ENCODE assay signal across 22 mouse cellular contexts in genomic region chrX:71575550-71575949, GRCm38 (mm10). TPM values are rescaled to one million over a fixed set of nuclear protein-coding genes. Genes with fewer than 3 reads are reported as not detected.
DNase-seq lines count a peak whose midpoint lies in the region; ATAC-seq and TF ChIP-seq lines count a peak whose summit lies in the region.
"Had no signal": no experiment of that assay in that cellular context is flagged by ENCODE, and none has a peak within 500 bp of the region (broad histone marks: within the 10 kb centered on the region; RNA-seq: fewer than 3 reads in every experiment).

No protein-coding gene starts in this region.

- 36% methylated on average over 2 of the region's 2 CpGs for WGBS in kidney, adult 2 months
- 38% methylated on average over 2 of the region's 2 CpGs for WGBS in lung, embryonic 14.5 days
- WGBS in lung, adult 2 months, result 46% methylated on average over 2 of the region's 2 CpGs
- 56% methylated on average over 2 of the region's 2 CpGs for WGBS in hindbrain, embryonic 12.5 days

- no peak for ATAC-seq in lung, embryonic 14.5 days (ENCODE audit: insufficient read depth)
- ATAC-seq in hindbrain, embryonic 12.5 days (ENCODE audit: low FRiP score), result no peak
- ATAC-seq: CD4-positive, CD25-positive, alpha-beta regulatory T cell, adult 4 months; forebrain, embryonic 15.5 days had no signal

- peaks cover 8% of the 10 kb centered on the region; the same call in 1 of the 2 replicates for H3K4me1 ChIP-seq in kidney, adult 2 months (ENCODE audit: control insufficient read depth, insufficient read depth, low read length)
- no peaks in the 10 kb centered on the region for H3K4me1 ChIP-seq in lung, embryonic 14.5 days (ENCODE audit: insufficient read depth)
- H3K4me1 ChIP-seq in lung, adult 2 months (ENCODE audit: control insufficient read depth, insufficient read depth, low read length), result no peaks in the 10 kb centered on the region
- H3K4me1 ChIP-seq in MEL (ENCODE audit: control insufficient read depth in 1 of 2, insufficient read depth in 2 of 2, low read length in 2 of 2), result peaks cover 0 to 24% of the 10 kb centered on the region in 2 experiments; a peak in 3 of 4 replicates
- H3K4me1 ChIP-seq in hindbrain, embryonic 12.5 days, result no peaks in the 10 kb centered on the region
- H3K4me1 ChIP-seq: embryonic facial prominence, embryonic 12.5 days; forebrain, embryonic 15.5 days; heart, embryonic 10.5 days had no signal

- H3K9ac ChIP-seq in lung, embryonic 14.5 days, result no peak overlapping the region
- no peak overlapping the region for H3K9ac ChIP-seq in MEL (ENCODE audit: control insufficient read depth, low read depth, low read length, poor library complexity, severe bottlenecking)
- no peak overlapping the region for H3K9ac ChIP-seq in hindbrain, embryonic 12.5 days
- H3K9ac ChIP-seq: embryonic facial prominence, embryonic 12.5 days; forebrain, embryonic 15.5 days had no signal

- no peaks in the 10 kb centered on the region for H3K79me2 ChIP-seq in MEL (ENCODE audit: control insufficient read depth, insufficient read depth, low read length, poor library complexity)

- H3K4me3 ChIP-seq in kidney, adult 2 months (ENCODE audit: insufficient read depth, low read depth, low read length), result no peak overlapping the region
- no peak overlapping the region for H3K4me3 ChIP-seq in lung, embryonic 14.5 days (ENCODE audit: low read depth, low read length)
- no peak overlapping the region for H3K4me3 ChIP-seq in lung, adult 2 months (replicated peaks; ENCODE audit: extremely low read depth, low read depth, low read length)
- no peak overlapping the region for H3K4me3 ChIP-seq in MEL (ENCODE audit: control insufficient read depth in 1 of 2, insufficient read depth in 1 of 2, low read depth in 2 of 2, low read length in 2 of 2)
- H3K4me3 ChIP-seq in hindbrain, embryonic 12.5 days, result no peak overlapping the region
- H3K4me3 ChIP-seq: embryonic facial prominence, embryonic 12.5 days; forebrain, embryonic 15.5 days; heart, embryonic 10.5 days had no signal

- TF ChIP-seq RAD21 in MEL (IDR thresholded peaks at IDR 0.05; ENCODE audit: low read depth, low read length), result no peak

- no peaks in the 10 kb centered on the region for H3K9me3 ChIP-seq in lung, embryonic 14.5 days (ENCODE audit: low read depth, low read length)
- H3K9me3 ChIP-seq in MEL (replicated peaks; ENCODE audit: insufficient read depth, low read length), result no peaks in the 10 kb centered on the region
- no peaks in the 10 kb centered on the region for H3K9me3 ChIP-seq in hindbrain, embryonic 12.5 days (replicated peaks)
- H3K9me3 ChIP-seq: embryonic facial prominence, embryonic 12.5 days; forebrain, embryonic 15.5 days; G1E; heart, embryonic 10.5 days had no signal

- TF ChIP-seq POLR2A in kidney, adult 2 months (IDR thresholded peaks at IDR 0.05; ENCODE audit: low read depth, low read length), result no peak
- TF ChIP-seq POLR2A in lung, adult 2 months (IDR thresholded peaks at IDR 0.05; ENCODE audit: borderline replicate concordance, extremely low read depth, low read depth, low read length), result no peak
- no peak for TF ChIP-seq POLR2A in MEL (IDR thresholded peaks at IDR 0.05; ENCODE audit: control insufficient read depth in 1 of 2, insufficient read depth in 1 of 2, low read depth in 1 of 2, low read length in 2 of 2, poor library complexity in 1 of 2)

- DNase-seq in kidney, adult 2 months, result peak; percentile 2
- no peak for DNase-seq in kidney, postnatal 36 days
- DNase-seq in lung, embryonic 14.5 days, result peak; percentile 1
- DNase-seq in lung, adult 2 months, result no peak
- peak; percentile 54 for DNase-seq in MEL (ENCODE audit: low read depth, low spot score)
- DNase-seq in lung, postnatal 36 days, result peak; percentile 5
- no peak for DNase-seq in adrenal gland, adult 18-20 months (ENCODE audit: low spot score in 2 of 2)
- DNase-seq: adrenal gland, postnatal 14 days; B cell, adult 2 months; cerebellum, adult 11-12 months; cerebellum, adult 9-10 months; cerebellum, postnatal 25 days; gastrocnemius, postnatal 36 days; heart, adult 18-20 months; heart, postnatal 10 days; heart, postnatal 4 days had no signal

- no peak for TF ChIP-seq CTCF in kidney, adult 2 months (conservative IDR thresholded peaks at IDR 0.05; ENCODE audit: insufficient read depth, insufficient read length, low read depth, low read length)
- TF ChIP-seq CTCF in lung, embryonic 14.5 days (IDR thresholded peaks at IDR 0.05; ENCODE audit: low read depth), result no peak
- TF ChIP-seq CTCF in lung, adult 2 months (IDR thresholded peaks at IDR 0.05; ENCODE audit: insufficient read depth, low read length), result no peak
- TF ChIP-seq CTCF in MEL (IDR thresholded peaks at IDR 0.05 in 2 of 3, conservative IDR thresholded peaks at IDR 0.05 in 1 of 3; ENCODE audit: control insufficient read depth in 1 of 3, insufficient read depth in 1 of 3, low read depth in 2 of 3, low read length in 3 of 3, poor library complexity in 1 of 3, severe bottlenecking in 1 of 3), result no peak

- no peak for TF ChIP-seq EP300 in MEL (IDR thresholded peaks at IDR 0.05; ENCODE audit: low read depth in 1 of 2, low read length in 2 of 2)

- H3K27me3 ChIP-seq in kidney, adult 2 months (replicated peaks; ENCODE audit: control insufficient read depth, insufficient read depth, low read length), result no peaks in the 10 kb centered on the region
- no peaks in the 10 kb centered on the region for H3K27me3 ChIP-seq in lung, embryonic 14.5 days (ENCODE audit: insufficient read depth, low read length)
- no peaks in the 10 kb centered on the region for H3K27me3 ChIP-seq in MEL (ENCODE audit: control insufficient read depth in 1 of 2, insufficient read depth in 2 of 2, low read length in 2 of 2)
- H3K27me3 ChIP-seq in hindbrain, embryonic 12.5 days, result no peaks in the 10 kb centered on the region
- H3K27me3 ChIP-seq: embryonic facial prominence, embryonic 12.5 days; forebrain, embryonic 15.5 days had no signal

- no peak overlapping the region for H3K4me2 ChIP-seq in lung, embryonic 14.5 days
- no peak overlapping the region for H3K4me2 ChIP-seq in hindbrain, embryonic 12.5 days (replicated peaks)
- H3K4me2 ChIP-seq: embryonic facial prominence, embryonic 12.5 days; forebrain, embryonic 15.5 days had no signal

- no peaks in the 10 kb centered on the region for H3K36me3 ChIP-seq in kidney, adult 2 months (ENCODE audit: control insufficient read depth, insufficient read depth, low read length)
- no peaks in the 10 kb centered on the region for H3K36me3 ChIP-seq in lung, embryonic 14.5 days (ENCODE audit: insufficient read depth)
- peaks cover 0 to 12% of the 10 kb centered on the region in 2 experiments; a peak in 2 of 4 replicates for H3K36me3 ChIP-seq in MEL (ENCODE audit: control insufficient read depth in 1 of 2, insufficient read depth in 2 of 2, low read length in 2 of 2)
- H3K36me3 ChIP-seq in hindbrain, embryonic 12.5 days, result no peaks in the 10 kb centered on the region
- H3K36me3 ChIP-seq: embryonic facial prominence, embryonic 12.5 days; forebrain, embryonic 15.5 days; G1E; heart, embryonic 10.5 days had no signal

- H3K27ac ChIP-seq in kidney, adult 2 months (ENCODE audit: insufficient read depth, low read depth, low read length), result no peak overlapping the region
- H3K27ac ChIP-seq in lung, embryonic 14.5 days (ENCODE audit: low read depth), result no peak overlapping the region
- peak overlapping the region; percentile 16 for H3K27ac ChIP-seq in MEL (ENCODE audit: control insufficient read depth, low read depth, low read length)
- H3K27ac ChIP-seq in hindbrain, embryonic 12.5 days, result no peak overlapping the region
- H3K27ac ChIP-seq: embryonic facial prominence, embryonic 12.5 days; forebrain, embryonic 15.5 days; heart, embryonic 10.5 days had no signal

TF ChIP-seq in MEL, 35 proteins besides CTCF, POLR2A, EP300 and RAD21:
- TF ChIP-seq MYC (IDR thresholded peaks at IDR 0.05; ENCODE audit: low read depth, low read length) (no peak), MAFK (IDR thresholded peaks at IDR 0.05; ENCODE audit: borderline replicate concordance, low read depth, low read length) (no peak), GATA1 (IDR thresholded peaks at IDR 0.05; ENCODE audit: low read depth, low read length) (peak; percentile 65), POLR2AphosphoS2 (IDR thresholded peaks at IDR 0.05; ENCODE audit: low read length) (no peak), RCOR1 (IDR thresholded peaks at IDR 0.05; ENCODE audit: low read depth, low read length) (0 out of 2 replicates have a peak, but pooled peaks have one; percentile 5), POLR2AphosphoS5 (IDR thresholded peaks at IDR 0.05; ENCODE audit: borderline replicate concordance, low read depth, low read length) (no peak)
TF ChIP-seq in MEL: peak in this region for 2.

RNA-seq across cellular contexts. Expression of gene Hmgb3, which starts 19.8 kb away (rescaled TPM):
- polyA plus RNA-seq in kidney, adult 2 months (2012; rRNA removed), result 15.0 and 17.0 TPM in 2 replicates
- 258 and 284 TPM in 2 replicates for polyA plus RNA-seq in lung, embryonic 14.5 days (2014; fragmentation: Nextera tagmentation; extraction: Ambion mirVana)
- 8.3 and 9.2 TPM in 2 replicates for polyA plus RNA-seq in lung, adult 2 months (2012; rRNA removed)
- 110 and 127 TPM in 2 replicates for total RNA-seq in MEL (2012; rRNA removed)
- 100 to 1,000 TPM in 1 of 2 experiments, not detected in 1; 181 TPM for polyA plus RNA-seq in MEL (2012; ENCODE audit: insufficient read depth in 1 of 2, insufficient read length in 2 of 2, low read depth in 1 of 2, low replicate concordance in 2 of 2, missing spikeins in 1 of 2)
- polyA plus RNA-seq in hindbrain, embryonic 12.5 days (2016; fragmentation: Nextera tagmentation; extraction: Ambion mirVana), result 578 and 611 TPM in 2 replicates
- 100 to 1,000 TPM; 156 to 178 TPM for total RNA-seq in adrenal gland, adult 18-20 months (2021)

Comparison
In these comparisons a context has a peak if more than half of its experiments do, and no peak if none do; other contexts are left out.
1. DNase-seq: peak in kidney, adult 2 months (single experiment), lung, embryonic 14.5 days (single experiment), MEL (single experiment) and lung, postnatal 36 days (single experiment); none in kidney, postnatal 36 days (0 of 2), lung, adult 2 months (single experiment) and adrenal gland, adult 18-20 months (0 of 2).